Mouse (Mus musculus) duodenum, adult 2 months (tissue): ENCODE measurements around the gene Slc25a41. TPM values are rescaled to one million over a fixed set of nuclear protein-coding genes. Genes with fewer than 3 reads are reported as not detected.

Experiments
- polyA plus RNA-seq: library from polyadenylated mRNA; depleted of rRNA; stranded (reverse); fragments of >200 nt; gene quantifications from 2 replicates; pipeline ENCODE4 v1.2.3, GENCODE M21; 2012; ENCODE audit warnings: low replicate concordance; rRNA removed

The Slc25a41 gene
- not detected in 2 replicates for polyA plus RNA-seq

GRCm38 (mm10) chr17:57041554-57041953 is at the start of gene Slc25a41:
Gene Slc25a41, minus strand, starts transcription at chr17:57041654.

GRCm38 (mm10) chr17:57087049-57087832 is 45.8 kb upstream of the Slc25a41 start, which contains the start of gene Tubb4a:
Gene Tubb4a, minus strand, starts transcription at chr17:57087782.

GRCm38 (mm10) chr17:57078336-57078735 is 36.9 kb upstream of the Slc25a41 start, which contains the start of gene Dennd1c:
Gene Dennd1c, minus strand, starts transcription at chr17:57078514.

GRCm38 (mm10) chr17:57059486-57059977 is 18.1 kb upstream of the Slc25a41 start, which contains the start of gene Slc25a23:
Gene Slc25a23, minus strand, starts transcription at chr17:57059863.

GRCm38 (mm10) chr17:57058891-57059485 is 17.5 kb upstream of the Slc25a41 start, which contains the start of gene Crb3:
Gene Crb3, plus strand, starts transcription at chr17:57059105.

GRCm38 (mm10) chr17:57030931-57031660 is 10.4 kb downstream of the Slc25a41 start, which contains the start of gene Khsrp:
Gene Khsrp, minus strand, starts transcription at chr17:57031522.

GRCm38 (mm10) chr17:57011236-57012141 is 30.0 kb downstream of the Slc25a41 start, which contains the start of the genes Gtf2f1 and Gm17949:
Gene Gtf2f1, minus strand, starts transcription at chr17:57011288.
Gene Gm17949, plus strand, starts transcription at chr17:57011469.

GRCm38 (mm10) chr17:56999968-57000609 is 41.4 kb downstream of the Slc25a41 start, which contains the start of gene Pspn:
Gene Pspn, minus strand, starts transcription at chr17:57000018.

GRCm38 (mm10) chr17:56997029-56997667 is 44.3 kb downstream of the Slc25a41 start, which contains the start of gene Alkbh7:
Gene Alkbh7, plus strand, starts transcription at chr17:56997339.

GRCm38 (mm10) chr17:56990115-56990746 is 51.2 kb downstream of the Slc25a41 start, which contains the start of gene Clpp:
Gene Clpp, plus strand, starts transcription at chr17:56990305.

Other genes with a start within 250 kb of the Slc25a41 start
- 6.4 and 8.5 TPM in 2 replicates for gene Rfx2, start 210.6 kb downstream of the Slc25a41 start, polyA plus RNA-seq
- not detected in 2 replicates for gene Acsbg2, start 167.2 kb downstream of the Slc25a41 start, polyA plus RNA-seq
- gene 1700061G19Rik, start 166.2 kb downstream of the Slc25a41 start, polyA plus RNA-seq = 0.04 and 0.06 TPM in 2 replicates
- 33.7 and 35.2 TPM in 2 replicates for gene Mllt1, start 106.2 kb downstream of the Slc25a41 start, polyA plus RNA-seq
- gene Acer1, start 59.5 kb downstream of the Slc25a41 start, polyA plus RNA-seq = 8.5 and 23.4 TPM in 2 replicates
- 131 and 155 TPM in 2 replicates for gene Clpp, start 51.3 kb downstream of the Slc25a41 start, polyA plus RNA-seq
- 57.0 and 71.1 TPM in 2 replicates for gene Alkbh7, start 44.3 kb downstream of the Slc25a41 start, polyA plus RNA-seq
- gene Pspn, start 41.6 kb downstream of the Slc25a41 start, polyA plus RNA-seq = not detected in 2 replicates
- gene Gtf2f1, start 30.4 kb downstream of the Slc25a41 start, polyA plus RNA-seq = 30.4 and 34.6 TPM in 2 replicates
- 0.08 TPM in 1 of 2 replicates, not detected in the other for gene Gm17949, start 30.2 kb downstream of the Slc25a41 start, polyA plus RNA-seq
- 64.2 and 89.1 TPM in 2 replicates for gene Khsrp, start 10.1 kb downstream of the Slc25a41 start, polyA plus RNA-seq
- 197 and 435 TPM in 2 replicates for gene Crb3, start 17.5 kb upstream of the Slc25a41 start, polyA plus RNA-seq
- 9.4 and 27.8 TPM in 2 replicates for gene Slc25a23, start 18.2 kb upstream of the Slc25a41 start, polyA plus RNA-seq
- 4.4 and 7.5 TPM in 2 replicates for gene Dennd1c, start 36.9 kb upstream of the Slc25a41 start, polyA plus RNA-seq
- gene Tubb4a, start 46.1 kb upstream of the Slc25a41 start, polyA plus RNA-seq = 2.2 and 4.6 TPM in 2 replicates
- 1.7 and 2.6 TPM in 2 replicates for gene Tnfsf9, start 63.7 kb upstream of the Slc25a41 start, polyA plus RNA-seq
- not detected in 2 replicates for gene Cd70, start 108.1 kb upstream of the Slc25a41 start, polyA plus RNA-seq
- 0.14 and 0.63 TPM in 2 replicates for gene Tnfsf14, start 152.5 kb upstream of the Slc25a41 start, polyA plus RNA-seq
- 7.7 and 16.0 TPM in 2 replicates for gene C3, start 186.5 kb upstream of the Slc25a41 start, polyA plus RNA-seq
- 33.8 and 37.6 TPM in 2 replicates for gene Gpr108, start 206.8 kb upstream of the Slc25a41 start, polyA plus RNA-seq
- 21.5 and 25.0 TPM in 2 replicates for gene Trip10, start 207.8 kb upstream of the Slc25a41 start, polyA plus RNA-seq
- 1.3 and 1.6 TPM in 2 replicates for gene Vav1, start 237.4 kb upstream of the Slc25a41 start, polyA plus RNA-seq